ENCODE assay signal across 8 mouse cellular contexts in the genomic region with DNA sequence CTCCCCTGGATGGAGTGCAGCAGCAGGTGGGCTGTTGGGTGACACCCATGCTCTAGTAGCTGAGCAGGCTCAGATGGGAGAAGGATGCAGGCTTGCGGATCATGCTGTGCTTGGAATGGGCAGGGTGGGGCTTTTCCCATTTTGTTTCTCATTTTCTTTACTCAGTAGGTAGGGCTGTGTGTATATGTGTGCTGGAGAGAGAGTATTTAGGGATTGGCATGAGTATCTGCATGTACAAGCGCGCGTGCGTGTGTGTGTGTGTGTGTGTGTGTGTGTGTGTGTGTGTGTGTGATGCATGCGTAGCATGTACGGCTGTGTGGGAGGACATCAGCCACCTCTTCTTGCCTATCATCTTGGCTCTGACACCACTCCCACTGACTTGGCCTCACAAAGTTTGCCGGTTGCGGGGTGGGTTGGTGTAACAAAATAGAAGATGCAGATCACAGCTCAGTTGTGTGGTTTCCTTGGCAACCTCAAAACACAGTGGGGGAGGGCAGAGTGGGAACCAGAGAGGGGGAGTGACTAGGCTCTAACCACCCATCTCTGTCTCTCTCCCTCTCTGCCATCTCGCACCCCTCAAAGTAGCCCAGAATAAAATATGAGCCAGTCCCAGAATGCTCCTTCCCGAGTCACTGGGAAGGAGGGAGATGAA. TPM values are rescaled to one million over a fixed set of nuclear protein-coding genes. Genes with fewer than 3 reads are reported as not detected.
DNase-seq lines count a peak whose midpoint lies in the region; ATAC-seq lines count a peak whose summit lies in the region.

No protein-coding gene starts in this region.

- DNase-seq in embryo, embryonic 9.5 days (ENCODE audit: extremely low spot score) = peak; percentile 38
- no peak for DNase-seq in embryo, embryonic 10 days (ENCODE audit: low spot score)
- peak; percentile 33 to 52 for DNase-seq in layer of hippocampus, postnatal 10 days (ENCODE audit: low spot score in 2 of 2)
- DNase-seq in naive thymus-derived CD4-positive, alpha-beta T cell, adult 2 months (ENCODE audit: low read depth) = peak; percentile 70
- no peak for DNase-seq in cerebellum, postnatal 14 days
- no peak for DNase-seq in cerebellum, adult 11 months
- no peak for DNase-seq in adrenal gland, adult 2 months

- H3K9me3 ChIP-seq in embryonic facial prominence, embryonic 13.5 days = no peaks in the 10 kb centered on the region

- no peaks in the 10 kb centered on the region for H3K27me3 ChIP-seq in embryonic facial prominence, embryonic 13.5 days

- H3K9ac ChIP-seq in embryonic facial prominence, embryonic 13.5 days = no peak overlapping the region

- 60% methylated on average over 11 of the region's 11 CpGs for WGBS in embryonic facial prominence, embryonic 13.5 days

- H3K4me3 ChIP-seq in embryonic facial prominence, embryonic 13.5 days = no peak overlapping the region

- ATAC-seq in embryonic facial prominence, embryonic 13.5 days (ENCODE audit: insufficient number of reproducible peaks, insufficient read depth, low FRiP score, low TSS enrichment, low read depth) = no peak

- H3K4me1 ChIP-seq in embryonic facial prominence, embryonic 13.5 days = peaks cover 47% of the 10 kb centered on the region

- H3K4me2 ChIP-seq in embryonic facial prominence, embryonic 13.5 days = no peak overlapping the region

- H3K27ac ChIP-seq in embryonic facial prominence, embryonic 13.5 days = 0 out of 2 replicates have a peak overlapping the region, but pooled peaks have one; percentile 44

- no peaks in the 10 kb centered on the region for H3K36me3 ChIP-seq in embryonic facial prominence, embryonic 13.5 days

RNA-seq across cellular contexts. Expression of a gene that starts 41.4 kb away (rescaled TPM):
- 25.3 and 26.1 TPM in 2 replicates for polyA plus RNA-seq in embryonic facial prominence, embryonic 13.5 days (2015; fragmentation: Nextera tagmentation; extraction: Ambion mirVana)
- 100 to 1,000 TPM; 102 to 107 TPM for total RNA-seq in layer of hippocampus, postnatal 10 days (2021)
- total RNA-seq in adrenal gland, adult 2 months (2021) = 10 to 100 TPM; 24.9 to 39.7 TPM
- polyA plus RNA-seq in adrenal gland, adult 2 months (2012; rRNA removed) = 4.2 and 4.5 TPM in 2 replicates

Comparison
In these comparisons a context has a peak if more than half of its experiments do, and no peak if none do; other contexts are left out.
1. DNase-seq: peak in embryo, embryonic 9.5 days (single experiment), layer of hippocampus, postnatal 10 days (2 of 2) and naive thymus-derived CD4-positive, alpha-beta T cell, adult 2 months (single experiment); none in embryo, embryonic 10 days (single experiment), cerebellum, postnatal 14 days (0 of 2), cerebellum, adult 11 months (single experiment) and adrenal gland, adult 2 months (single experiment).